Mouse (Mus musculus) myocyte (in vitro differentiated cells): ENCODE data around the gene Rftn1. TPM values are rescaled to one million over a fixed set of nuclear protein-coding genes. Genes with fewer than 3 reads are reported as not detected.

ENCODE experiments used
- H3K27me3 ChIP-seq: one replicate; pipeline ENCODE4 v1.6.1; 2011; ENCODE audit not compliant: control insufficient read depth, insufficient read depth, insufficient read length
- H3K36me3 ChIP-seq: one replicate; pipeline ENCODE4 v1.6.1; 2011; ENCODE audit not compliant: control insufficient read depth, insufficient read depth
- H3K4me2 ChIP-seq: one replicate; pipeline ENCODE4 v1.6.1; 2011; ENCODE audit warnings: low read depth, control low read depth
- H3K4me3 ChIP-seq: one replicate; pipeline ENCODE4 v1.5.1; 2011; ENCODE audit warnings: mild to moderate bottlenecking, control low read depth, moderate library complexity
- H3K79me2 ChIP-seq: one replicate; pipeline ENCODE4 v1.6.1; 2011; ENCODE audit not compliant: control insufficient read depth, insufficient read depth
- H3ac ChIP-seq: one replicate; pipeline ENCODE4 v1.6.1; 2011; ENCODE audit not compliant: control insufficient read depth, insufficient read length
- CEBPB ChIP-seq: IDR thresholded peaks from 2 replicates; pipeline ENCODE4 v1.6.1; 2011; ENCODE audit warnings: mild to moderate bottlenecking, moderate library complexity; ENCODE audit not compliant: poor library complexity, insufficient read depth, severe bottlenecking
- E2F4 ChIP-seq: IDR thresholded peaks from one replicate; pipeline ENCODE4 v1.6.1; 2011; ENCODE audit warnings: mild to moderate bottlenecking, control low read depth, moderate library complexity; ENCODE audit not compliant: insufficient read depth
- MAX ChIP-seq: IDR thresholded peaks from one replicate; pipeline ENCODE4 v1.6.1; 2011; ENCODE audit warnings: low read depth, mild to moderate bottlenecking, control low read depth
- MYOD1 ChIP-seq, 3 experiments: IDR thresholded peaks; one replicate each; pipeline ENCODE4 v1.6.1; 2011; ENCODE audit warnings: control low read depth in 2 of 3, low read depth in 2 of 3, mild to moderate bottlenecking in 2 of 3, moderate library complexity in 1 of 3; ENCODE audit not compliant: insufficient read length in 2 of 3, control insufficient read depth in 1 of 3
- MYOG ChIP-seq, 3 experiments: IDR thresholded peaks; one replicate each; pipeline ENCODE4 v1.6.1; 2011; ENCODE audit warnings: control low read depth in 2 of 3, low read depth in 2 of 3, mild to moderate bottlenecking in 2 of 3; ENCODE audit not compliant: insufficient read length in 2 of 3, control insufficient read depth in 1 of 3, insufficient read depth in 1 of 3
- POLR2A ChIP-seq: IDR thresholded peaks from one replicate; pipeline ENCODE4 v1.6.1; 2011; ENCODE audit warnings: low read depth, mild to moderate bottlenecking, control low read depth, moderate library complexity; ENCODE audit not compliant: insufficient read length
- POLR2AphosphoS2 ChIP-seq: IDR thresholded peaks from one replicate; pipeline ENCODE4 v1.6.1; 2011; ENCODE audit warnings: low read depth, control low read depth; ENCODE audit not compliant: insufficient read length
- REST ChIP-seq: IDR thresholded peaks from one replicate; pipeline ENCODE4 v1.6.1; 2011; ENCODE audit warnings: mild to moderate bottlenecking, control low read depth, moderate library complexity; ENCODE audit not compliant: insufficient read depth, insufficient read length
- SRF ChIP-seq: IDR thresholded peaks from one replicate; pipeline ENCODE4 v1.6.1; 2011; ENCODE audit warnings: low read depth; ENCODE audit not compliant: control insufficient read depth, insufficient read length
- TCF12 ChIP-seq: IDR thresholded peaks from one replicate; pipeline ENCODE4 v1.6.1; 2011; ENCODE audit warnings: mild to moderate bottlenecking, control low read depth; ENCODE audit not compliant: poor library complexity, insufficient read depth, severe bottlenecking
- TCF3 ChIP-seq: IDR thresholded peaks from one replicate; pipeline ENCODE4 v1.6.1; 2011; ENCODE audit warnings: low read depth, control low read depth; ENCODE audit not compliant: insufficient read length
- USF1 ChIP-seq: IDR thresholded peaks from one replicate; pipeline ENCODE4 v1.6.1; 2011; ENCODE audit warnings: low read depth, mild to moderate bottlenecking, control low read depth, moderate library complexity
- polyA plus RNA-seq: library from polyadenylated mRNA; unstranded; fragments of >200 nt; fragmentation: generic; extraction: Trizol; gene quantifications from one replicate; pipeline ENCODE4 v1.2.1, GENCODE M21; 2012; ENCODE audit warnings: missing spikeins

Rftn1 gene
- polyA plus RNA-seq, 1 experiment: 0.40 TPM

DNA sequence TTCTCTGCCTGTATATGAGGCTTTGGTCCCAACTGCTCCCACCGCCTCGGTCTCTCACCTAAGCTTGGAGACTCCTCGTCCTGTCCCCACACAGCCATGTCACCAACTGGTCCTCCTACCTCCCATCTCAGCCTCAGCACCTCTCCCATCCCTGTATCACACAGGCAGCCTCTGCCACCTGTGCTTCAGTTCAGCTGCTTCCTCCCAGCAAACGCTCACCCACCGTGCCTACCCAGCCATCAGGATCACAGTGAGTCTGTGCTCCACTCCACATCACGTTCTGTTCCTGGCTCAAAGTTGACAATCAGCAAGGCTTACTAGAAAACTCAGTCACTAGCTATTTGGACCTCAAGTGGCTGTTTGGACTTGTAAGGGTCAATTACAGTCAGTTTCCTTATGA lies 105.8 kb downstream of the Rftn1 start:
- no peak overlapping the region for H3ac ChIP-seq
- TF ChIP-seq SRF: no peak
- TF ChIP-seq REST: no peak
- no peak for TF ChIP-seq TCF3
- no peak for TF ChIP-seq E2F4
- no peak for TF ChIP-seq MYOD1 (IDR thresholded peaks at IDR 0.05; ENCODE audit: control insufficient read depth in 1 of 3, insufficient read length in 2 of 3, low read depth in 2 of 3)
- no peak for TF ChIP-seq POLR2A
- TF ChIP-seq CEBPB: no peak
- no peak for TF ChIP-seq MAX
- TF ChIP-seq MYOG (IDR thresholded peaks at IDR 0.05; ENCODE audit: control insufficient read depth in 1 of 3, insufficient read depth in 1 of 3, insufficient read length in 2 of 3, low read depth in 2 of 3): no peak
- no peak for TF ChIP-seq POLR2AphosphoS2
- TF ChIP-seq USF1: no peak
- no peak for TF ChIP-seq TCF12

DNA sequence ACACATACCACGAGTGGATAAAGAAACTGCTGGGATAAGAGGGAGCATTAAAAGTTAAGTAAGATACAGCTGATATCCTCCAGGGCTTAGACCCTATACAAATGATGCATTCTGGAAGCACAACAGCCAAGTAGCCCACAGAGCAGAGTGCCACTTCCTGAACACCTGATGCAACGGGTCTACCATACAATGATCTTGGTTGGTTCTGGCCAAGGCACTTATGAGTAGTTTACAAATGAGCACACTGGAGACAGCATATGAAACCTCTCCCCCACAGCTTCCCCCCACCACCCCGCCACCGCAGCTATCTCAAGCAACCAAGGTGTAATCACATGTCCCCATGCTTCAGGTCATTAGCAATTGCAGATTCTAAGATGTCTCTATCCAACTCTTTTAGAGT lies 106.5 kb downstream of the Rftn1 start:
- Histone ChIP-seq H3K4me3 (no peak overlapping the region), H3ac (no peak overlapping the region), H3K36me3 (no peaks in the 10 kb centered on the region), H3K79me2 (no peaks in the 10 kb centered on the region), H3K4me2 (no peak overlapping the region), H3K27me3 (no peaks in the 10 kb centered on the region)
- no peak for TF ChIP-seq POLR2A
- no peak for TF ChIP-seq REST
- no peak for TF ChIP-seq TCF3
- TF ChIP-seq TCF12: no peak
- no peak for TF ChIP-seq SRF
- TF ChIP-seq E2F4: no peak
- TF ChIP-seq USF1: no peak
- TF ChIP-seq CEBPB: no peak
- TF ChIP-seq MYOD1 (IDR thresholded peaks at IDR 0.05; ENCODE audit: control insufficient read depth in 1 of 3, insufficient read length in 2 of 3, low read depth in 2 of 3): no peak
- TF ChIP-seq POLR2AphosphoS2: no peak
- no peak for TF ChIP-seq MYOG (IDR thresholded peaks at IDR 0.05; ENCODE audit: control insufficient read depth in 1 of 3, insufficient read depth in 1 of 3, insufficient read length in 2 of 3, low read depth in 2 of 3)
- no peak for TF ChIP-seq MAX

More for the DNA sequence above, 105.8 kb downstream of the Rftn1 start:
- Histone ChIP-seq H3K36me3 (no peaks in the 10 kb centered on the region), H3K4me3 (no peak overlapping the region), H3K79me2 (no peaks in the 10 kb centered on the region), H3K27me3 (no peaks in the 10 kb centered on the region), H3K4me2 (no peak overlapping the region)

DNA sequence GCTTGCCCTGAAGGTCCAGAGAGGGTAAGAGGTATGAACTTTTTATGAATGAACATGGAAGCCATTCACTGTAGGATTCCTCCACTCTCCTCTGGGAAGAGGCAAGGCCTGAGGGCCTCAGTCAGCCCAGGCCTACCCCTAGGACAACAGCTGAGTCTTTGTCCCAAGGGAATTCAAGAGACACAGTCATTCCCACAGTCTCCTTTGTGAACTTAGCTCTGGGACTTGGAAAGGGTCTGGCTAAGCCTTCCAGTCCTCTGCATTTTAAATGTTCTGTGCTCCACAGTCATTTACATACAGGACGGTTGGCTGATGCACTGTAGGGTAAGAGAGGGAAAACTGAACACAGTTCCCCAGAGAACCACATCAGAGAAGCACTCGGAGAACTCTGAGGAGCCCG lies 107.5 kb downstream of the Rftn1 start:
- H3ac ChIP-seq: no peak overlapping the region

DNA sequence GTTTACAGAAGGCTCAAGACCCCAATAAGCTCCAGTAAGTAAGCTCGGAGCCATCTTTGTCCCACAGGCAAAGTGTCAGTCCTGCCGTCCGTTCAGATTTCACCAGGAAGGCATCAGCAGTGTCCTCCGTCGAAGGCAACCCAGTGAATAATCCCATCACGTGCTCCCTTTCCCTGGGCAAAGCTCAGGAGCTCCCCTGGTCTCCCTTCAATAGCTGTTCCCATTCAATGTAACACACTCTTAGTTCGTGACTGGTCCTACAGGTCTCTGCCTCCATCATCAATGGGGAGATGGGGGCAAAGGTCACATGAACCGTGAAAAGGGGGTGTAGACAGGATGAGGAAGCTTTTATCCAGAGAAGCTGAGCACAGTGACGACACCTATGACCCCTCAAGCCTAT lies 108.8 kb downstream of the Rftn1 start:
- H3ac ChIP-seq: no peak overlapping the region
- no peak for TF ChIP-seq MAX
- no peak for TF ChIP-seq MYOD1 (IDR thresholded peaks at IDR 0.05; ENCODE audit: control insufficient read depth in 1 of 3, insufficient read length in 2 of 3, low read depth in 2 of 3)
- TF ChIP-seq CEBPB: no peak
- TF ChIP-seq TCF12: no peak
- TF ChIP-seq SRF: no peak
- no peak for TF ChIP-seq E2F4
- no peak for TF ChIP-seq MYOG (IDR thresholded peaks at IDR 0.05; ENCODE audit: control insufficient read depth in 1 of 3, insufficient read depth in 1 of 3, insufficient read length in 2 of 3, low read depth in 2 of 3)
- no peak for TF ChIP-seq REST
- no peak for TF ChIP-seq POLR2AphosphoS2
- TF ChIP-seq USF1: no peak
- no peak for TF ChIP-seq POLR2A
- TF ChIP-seq TCF3: no peak
- no peaks in the 10 kb centered on the region for H3K79me2 ChIP-seq
- H3K36me3 ChIP-seq: no peaks in the 10 kb centered on the region
- H3K27me3 ChIP-seq: no peaks in the 10 kb centered on the region
- no peak overlapping the region for H3K4me3 ChIP-seq
- H3K4me2 ChIP-seq: no peak overlapping the region

More for the DNA sequence above, 107.5 kb downstream of the Rftn1 start:
- Histone ChIP-seq H3K4me2 (no peak overlapping the region), H3K27me3 (no peaks in the 10 kb centered on the region), H3K79me2 (no peaks in the 10 kb centered on the region), H3K4me3 (no peak overlapping the region), H3K36me3 (no peaks in the 10 kb centered on the region)
- TF ChIP-seq SRF (no peak), USF1 (no peak), CEBPB (no peak), POLR2A (no peak), TCF12 (no peak), MYOG (IDR thresholded peaks at IDR 0.05; ENCODE audit: control insufficient read depth in 1 of 3, insufficient read depth in 1 of 3, insufficient read length in 2 of 3, low read depth in 2 of 3) (no peak), E2F4 (no peak), MAX (no peak), TCF3 (no peak), REST (no peak), POLR2AphosphoS2 (no peak), MYOD1 (IDR thresholded peaks at IDR 0.05; ENCODE audit: control insufficient read depth in 1 of 3, insufficient read length in 2 of 3, low read depth in 2 of 3) (no peak)

DNA sequence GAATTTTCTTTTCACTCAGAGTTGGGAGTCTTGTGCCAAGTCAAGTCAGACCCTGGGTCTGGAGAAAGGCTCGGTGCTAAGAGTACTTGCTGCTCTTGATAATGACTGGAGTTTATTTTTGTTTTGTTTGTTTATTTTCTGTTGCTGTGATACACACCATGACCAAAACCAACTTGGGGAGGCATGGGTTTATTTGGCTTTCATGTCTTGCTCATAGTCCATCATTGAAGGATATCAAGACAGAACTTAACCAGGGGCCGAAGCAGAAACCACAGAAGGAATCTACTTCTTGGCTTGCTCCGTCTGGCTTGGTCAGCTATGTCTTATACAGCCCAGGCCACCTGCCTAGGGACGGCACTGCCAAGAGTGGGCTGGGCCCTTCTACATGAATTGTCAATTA lies 109.5 kb downstream of the Rftn1 start:
- H3K4me3 ChIP-seq: no peak overlapping the region
- no peaks in the 10 kb centered on the region for H3K36me3 ChIP-seq
- H3K79me2 ChIP-seq: no peaks in the 10 kb centered on the region
- no peak overlapping the region for H3ac ChIP-seq
- no peak for TF ChIP-seq TCF12
- no peak for TF ChIP-seq REST
- TF ChIP-seq USF1: no peak
- no peak for TF ChIP-seq CEBPB
- TF ChIP-seq MAX: no peak
- no peak for TF ChIP-seq SRF
- TF ChIP-seq POLR2AphosphoS2: no peak
- no peak for TF ChIP-seq MYOG (IDR thresholded peaks at IDR 0.05; ENCODE audit: control insufficient read depth in 1 of 3, insufficient read depth in 1 of 3, insufficient read length in 2 of 3, low read depth in 2 of 3)
- no peak for TF ChIP-seq TCF3
- TF ChIP-seq POLR2A: no peak
- no peak for TF ChIP-seq E2F4
- no peak for TF ChIP-seq MYOD1 (IDR thresholded peaks at IDR 0.05; ENCODE audit: control insufficient read depth in 1 of 3, insufficient read length in 2 of 3, low read depth in 2 of 3)
- no peaks in the 10 kb centered on the region for H3K27me3 ChIP-seq
- no peak overlapping the region for H3K4me2 ChIP-seq
